Mouse (Mus musculus): ENCODE measurements around the gene Olfr1408. TPM values are rescaled to one million over a fixed set of nuclear protein-coding genes. Genes with fewer than 3 reads are reported as not detected.

Olfr1408 gene
- polyA plus RNA-seq (2015; fragmentation: Nextera tagmentation; extraction: Ambion mirVana): not detected in 2 replicates

DNA sequence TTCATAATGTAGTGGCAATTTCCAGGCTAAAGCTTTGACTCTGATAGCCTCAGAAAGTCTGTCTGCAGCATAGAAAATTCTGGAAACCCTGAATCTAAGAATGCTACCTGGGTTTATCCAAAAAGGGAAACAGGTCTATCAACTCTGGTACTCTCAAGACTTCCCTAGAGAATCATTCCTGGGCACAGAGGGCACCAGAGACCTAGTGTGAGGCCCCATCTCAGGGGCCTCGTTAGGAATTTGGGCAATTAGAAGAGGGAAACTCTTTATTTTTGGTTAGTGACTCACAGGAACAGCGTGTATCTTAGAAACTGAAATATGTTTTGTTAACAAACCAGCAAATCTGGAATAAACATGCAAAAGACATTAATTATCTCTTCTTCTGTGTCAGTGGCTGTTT lies at the start of gene Olfr1408:
TSS of gene Olfr1408 (minus strand) at position 101 of the 400 bp plus-strand sequence.

Other genes with a start within 250 kb of the Olfr1408 start
- 0.58 and 1.4 TPM in 2 replicates for gene Apcs, start 242.3 kb downstream of the Olfr1408 start, polyA plus RNA-seq (2015; fragmentation: Nextera tagmentation; extraction: Ambion mirVana)
- not detected in 2 replicates for gene Olfr16, start 187.0 kb downstream of the Olfr1408 start, polyA plus RNA-seq (2015; fragmentation: Nextera tagmentation; extraction: Ambion mirVana)
- not detected in 2 replicates for gene Olfr1406, start 53.3 kb upstream of the Olfr1408 start, polyA plus RNA-seq (2015; fragmentation: Nextera tagmentation; extraction: Ambion mirVana)
- gene Olfr218, start 60.4 kb upstream of the Olfr1408 start, polyA plus RNA-seq (2015; fragmentation: Nextera tagmentation; extraction: Ambion mirVana): not detected in 2 replicates
- gene Olfr1404, start 75.0 kb upstream of the Olfr1408 start, polyA plus RNA-seq (2015; fragmentation: Nextera tagmentation; extraction: Ambion mirVana): not detected in 2 replicates
- 4.6 and 5.0 TPM in 2 replicates for gene Fcer1a, start 89.8 kb upstream of the Olfr1408 start, polyA plus RNA-seq (2015; fragmentation: Nextera tagmentation; extraction: Ambion mirVana)
- gene Olfr418, start 128.6 kb upstream of the Olfr1408 start, polyA plus RNA-seq (2015; fragmentation: Nextera tagmentation; extraction: Ambion mirVana): not detected in 2 replicates
- not detected in 2 replicates for gene Mptx2, start 140.4 kb upstream of the Olfr1408 start, polyA plus RNA-seq (2015; fragmentation: Nextera tagmentation; extraction: Ambion mirVana)
- 35.1 and 49.6 TPM in 2 replicates for gene Ackr1, start 196.4 kb upstream of the Olfr1408 start, polyA plus RNA-seq (2015; fragmentation: Nextera tagmentation; extraction: Ambion mirVana)
- gene Aim2, start 213.5 kb upstream of the Olfr1408 start, polyA plus RNA-seq (2015; fragmentation: Nextera tagmentation; extraction: Ambion mirVana): 7.7 and 9.0 TPM in 2 replicates
- 1.6 TPM in 2 replicates for gene Cadm3, start 230.3 kb upstream of the Olfr1408 start, polyA plus RNA-seq (2015; fragmentation: Nextera tagmentation; extraction: Ambion mirVana)